Mouse (Mus musculus) inflammation-experienced regulatory T-cells, adult 6 months (primary cell): ENCODE results near the gene Olfr1320. TPM values are rescaled to one million over a fixed set of nuclear protein-coding genes. Genes with fewer than 3 reads are reported as not detected.
"Not testable (repeated sequence)": the region's sequence is repeated elsewhere in the genome, so short reads cannot be mapped to it uniquely, and the experiment has no call there.

Experiments
- ATAC-seq: one replicate; pipeline ENCODE4 v1.8.0; 2017
- polyA plus RNA-seq, 3 experiments: library from polyadenylated mRNA; unstranded; fragments of 100-300 nt; shearing (Covaris generic); gene quantifications; one replicate each; pipeline ENCODE4 v1.2.1; 2017

Olfr1320 gene
- not detected for polyA plus RNA-seq

DNA sequence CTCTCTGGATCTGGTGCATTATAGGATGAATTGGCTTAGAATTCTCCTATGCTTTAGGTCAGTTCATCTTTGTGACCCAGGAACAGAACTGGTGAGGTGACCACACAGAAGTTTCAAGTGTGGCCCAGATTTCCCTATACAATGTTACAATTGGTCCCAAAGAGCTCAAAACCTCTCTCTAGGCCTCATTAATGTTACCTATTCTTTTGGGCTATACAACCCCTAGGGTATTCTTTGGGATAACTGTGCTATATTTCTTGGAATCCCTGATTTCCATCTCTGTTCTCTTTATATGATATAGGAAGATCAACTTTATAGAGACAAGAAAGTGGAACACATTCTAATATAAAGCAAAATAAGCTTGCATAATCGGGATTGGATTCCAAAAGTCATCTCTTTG is at the start of gene Olfr1320:
Gene Olfr1320, plus strand, starts transcription at position 301 of the 400 bp plus-strand sequence.
- ATAC-seq, result no peak

- ATAC-seq, result no peak
Observed at GRCm38 (mm10) chrX:49627566-49627965, 44.6 kb upstream of the Olfr1320 start.

DNA sequence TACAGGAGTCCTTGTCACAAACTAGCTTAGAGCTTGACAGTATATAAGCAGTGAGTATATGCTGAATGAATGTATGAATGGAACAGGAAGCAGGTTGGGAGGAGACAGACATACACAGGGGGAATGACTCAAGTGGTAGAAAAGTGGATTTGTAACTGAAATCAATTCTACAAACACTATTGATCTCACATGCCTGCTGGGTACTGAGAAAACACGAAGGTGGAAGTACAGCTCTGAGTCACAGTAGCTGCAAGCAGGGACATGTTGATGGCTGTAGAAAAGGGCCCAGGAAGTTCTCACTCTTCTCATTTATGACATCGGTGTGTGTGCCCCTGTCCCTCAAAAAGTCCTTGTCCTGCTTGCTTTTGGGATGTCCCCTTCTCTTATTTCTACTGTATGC is 40.9 kb upstream of the Olfr1320 start:
- no peak for ATAC-seq

GRCm38 (mm10) chrX:49660781-49661180 is 11.4 kb upstream of the Olfr1320 start:
- not testable (repeated sequence) for ATAC-seq

Other genes with a start within 250 kb of the Olfr1320 start
- gene Arhgap36, start 208.4 kb upstream of the Olfr1320 start, polyA plus RNA-seq, result not detected
- not detected for gene Olfr1321, start 62.7 kb downstream of the Olfr1320 start, polyA plus RNA-seq
- not detected for gene Igsf1, start 125.4 kb downstream of the Olfr1320 start, polyA plus RNA-seq
- gene Olfr1322, start 219.2 kb downstream of the Olfr1320 start, polyA plus RNA-seq, result not detected